Mouse (Mus musculus) v-Abl transformed pro-B cells (cell line): ENCODE data around the gene Tenm4.

Source experiments
- in situ Hi-C, 2 experiments: fragments of 400-800 bp; cut with MboI; formaldehyde crosslinking; loops; one replicate each; pipeline ENCODE4 v1.15.1; 2025; ENCODE audit not compliant: unreplicated experiment in 2 of 2

Tenm4 gene

DNA sequence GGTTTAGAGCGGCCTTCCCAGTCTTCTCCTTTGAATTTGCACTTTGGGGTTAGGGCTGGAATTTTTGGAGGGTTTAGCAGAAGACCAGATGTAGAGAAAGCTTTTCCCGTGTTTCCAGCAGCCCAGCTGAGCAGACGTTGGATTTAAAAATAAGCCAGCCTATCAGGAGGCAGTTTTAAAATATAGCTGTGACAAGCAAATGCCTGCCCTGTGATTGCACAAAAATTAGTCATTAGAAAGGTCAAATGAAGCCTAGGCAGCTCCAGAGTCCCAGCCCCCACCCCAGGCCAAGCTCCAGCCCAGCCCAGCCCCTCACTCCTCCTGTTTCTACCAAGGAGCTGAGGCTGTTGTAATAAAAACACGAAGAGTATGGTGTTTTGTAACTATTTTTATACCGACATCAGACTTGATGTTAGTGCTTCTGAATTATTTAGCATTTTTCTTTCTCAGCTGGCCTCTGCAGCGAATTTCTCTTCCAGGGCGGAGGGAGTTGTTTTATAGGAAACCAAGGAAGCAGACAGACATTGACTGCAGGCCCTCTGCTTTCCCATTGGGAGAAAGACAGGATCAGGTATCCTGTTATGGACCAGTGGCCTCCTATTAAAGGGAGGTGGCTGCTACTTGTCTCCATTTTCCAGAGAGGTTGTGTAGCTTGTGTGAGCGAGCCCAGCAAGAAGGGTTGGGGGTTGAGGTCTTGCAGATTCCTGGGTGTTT lies 59.1 kb downstream of the Tenm4 start:
- in situ Hi-C loops = no loop called here

DNA sequence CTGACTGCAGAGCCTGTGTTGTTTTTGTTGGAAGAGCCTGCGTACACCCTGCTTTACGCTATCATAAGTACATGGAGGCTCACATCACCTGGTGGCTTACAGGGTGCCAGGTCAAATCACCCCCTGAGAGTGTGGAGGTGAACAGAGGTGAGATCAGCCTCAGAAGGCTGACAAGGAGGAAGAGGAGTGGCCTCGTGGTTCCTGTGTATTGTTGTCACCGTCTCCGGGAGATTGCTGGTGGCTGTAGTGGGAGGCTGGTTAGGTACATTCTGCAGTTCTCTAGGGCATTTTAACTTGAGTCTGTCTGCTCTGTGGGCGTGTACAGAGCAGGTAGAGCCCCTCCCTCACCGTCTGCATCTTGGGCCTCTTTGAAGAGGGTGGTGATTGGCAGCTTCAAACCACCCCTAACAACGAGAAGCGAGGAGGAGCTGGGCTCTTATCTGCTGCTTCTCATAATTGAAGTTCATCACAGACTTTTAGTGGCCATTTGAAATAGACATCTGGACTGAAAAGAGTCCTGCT lies 59.7 kb downstream of the Tenm4 start:
- in situ Hi-C loops = no loop called here

DNA sequence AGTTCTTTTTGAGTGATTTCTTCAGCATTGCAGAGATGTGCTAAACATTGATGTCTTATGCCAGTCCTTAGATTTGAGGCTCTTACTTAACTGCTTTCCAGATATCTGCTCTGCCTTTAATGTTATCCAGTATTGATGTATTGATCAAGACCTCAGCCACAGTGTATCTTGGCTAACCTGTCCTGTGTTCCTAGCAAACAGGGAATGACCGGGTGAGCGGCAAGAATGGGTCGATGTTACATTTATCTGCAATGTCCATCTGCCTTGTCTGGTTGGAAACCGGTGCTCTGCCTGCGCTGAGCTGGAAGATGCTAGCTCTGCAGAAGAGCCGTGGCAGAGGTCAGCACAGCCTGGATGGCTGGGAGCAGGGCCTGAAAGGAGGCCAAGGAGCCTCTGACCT lies 64.8 kb downstream of the Tenm4 start:
- in situ Hi-C loops = no loop called here

- in situ Hi-C loops = no loop called here
Observed at GRCm38 (mm10) chr7:96240661-96241060, 69.6 kb downstream of the Tenm4 start.

DNA sequence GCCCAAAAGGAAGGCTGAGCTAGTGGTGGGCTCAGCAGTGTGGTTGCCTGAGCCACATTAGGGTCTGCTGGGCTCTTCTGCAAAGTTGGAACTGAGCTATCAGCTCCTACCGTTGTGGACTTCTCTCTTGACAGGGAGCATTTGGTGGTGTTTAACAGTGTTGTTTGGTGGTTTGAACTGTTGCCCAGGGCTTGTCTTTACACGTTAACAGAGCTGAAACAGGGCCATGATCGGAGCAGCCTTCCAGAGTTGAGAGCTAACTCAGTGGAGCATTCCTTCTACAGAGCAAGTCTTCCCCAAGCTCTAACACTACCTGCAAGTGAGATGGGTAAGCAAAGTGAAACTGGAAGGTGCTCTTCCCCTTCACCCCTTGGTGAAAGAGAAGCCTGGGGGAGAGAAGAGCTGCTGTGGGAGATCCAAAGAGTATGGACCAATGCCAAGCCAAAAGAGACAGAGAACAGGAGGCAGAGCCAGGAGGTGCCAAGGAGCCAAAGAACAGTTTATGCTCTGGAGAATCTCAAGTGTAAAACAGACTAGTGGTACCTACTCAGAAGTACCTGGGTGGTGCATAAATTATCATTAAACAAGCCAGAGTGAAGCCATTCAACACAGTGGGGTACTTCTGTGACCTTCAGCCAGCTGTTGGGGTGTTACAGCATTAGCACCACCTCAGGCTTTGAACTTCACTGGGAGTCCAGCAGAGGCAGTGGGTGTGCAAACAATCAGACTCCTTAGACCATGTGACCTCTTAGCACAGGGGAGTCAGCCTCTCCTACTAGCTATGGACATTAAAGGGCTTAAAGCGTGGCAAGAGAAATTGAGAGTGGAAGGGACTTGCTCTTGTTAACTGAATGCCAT lies 71.5 kb downstream of the Tenm4 start:
- in situ Hi-C loops = no loop called here

DNA sequence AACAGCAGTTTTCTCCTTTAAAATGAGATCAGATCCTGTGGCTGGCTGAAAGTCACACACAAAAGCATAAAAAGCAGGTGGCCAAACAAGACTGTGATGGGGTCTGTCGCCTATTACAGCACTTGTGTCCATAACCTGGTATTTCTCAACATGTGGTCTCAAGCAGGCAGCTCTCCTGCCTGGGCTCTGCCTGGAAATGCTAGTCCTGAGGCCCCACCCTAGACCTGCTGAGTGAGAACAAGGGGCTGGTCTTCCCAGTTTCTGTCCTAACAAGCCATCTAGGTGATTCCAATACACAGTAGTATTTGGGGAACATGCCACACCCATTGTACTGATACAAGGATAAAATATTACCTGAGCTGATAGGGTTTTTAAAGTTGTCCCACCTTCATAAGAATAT lies 73.8 kb downstream of the Tenm4 start:
- in situ Hi-C loops = no loop called here

DNA sequence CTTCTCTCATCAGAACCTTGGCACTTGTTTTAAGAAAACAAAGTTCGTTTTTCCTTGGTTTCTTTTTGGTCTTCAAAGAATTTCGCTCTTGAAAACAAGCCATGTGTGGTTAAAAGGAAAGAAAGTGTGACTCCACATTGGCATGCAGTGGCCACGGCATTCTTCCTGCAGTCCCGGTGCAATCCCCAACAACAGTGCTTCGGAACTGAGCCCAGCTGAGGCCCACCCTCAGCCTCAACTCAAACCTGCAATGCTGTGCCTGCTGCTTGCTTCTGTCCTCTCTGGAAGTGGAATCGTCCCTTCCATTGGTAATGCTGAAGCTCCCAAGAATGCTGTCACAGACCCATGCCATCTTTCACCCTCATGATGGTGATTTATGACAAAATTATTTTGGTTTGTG lies 88.6 kb downstream of the Tenm4 start:
- in situ Hi-C loops = no loop called here

DNA sequence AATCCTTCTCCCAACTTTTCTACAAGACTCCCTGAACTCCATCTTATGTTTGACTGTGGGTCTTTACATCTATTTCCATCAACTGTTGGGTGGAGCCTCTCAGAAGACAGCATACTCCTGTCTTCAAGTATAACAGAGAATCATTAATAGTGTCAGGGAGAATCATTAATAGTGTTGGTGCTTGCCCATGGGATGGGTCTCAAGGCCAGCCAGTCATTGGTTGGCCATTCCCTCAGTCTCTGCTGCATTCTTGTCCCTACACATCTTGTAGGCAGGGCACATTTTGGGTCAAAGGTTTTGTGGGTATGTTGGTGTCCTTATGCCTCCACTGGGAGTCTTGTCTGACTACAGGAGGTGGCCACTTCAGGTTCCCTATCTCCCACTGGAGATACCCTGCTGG lies 91.1 kb downstream of the Tenm4 start:
- in situ Hi-C loops = no loop called here

DNA sequence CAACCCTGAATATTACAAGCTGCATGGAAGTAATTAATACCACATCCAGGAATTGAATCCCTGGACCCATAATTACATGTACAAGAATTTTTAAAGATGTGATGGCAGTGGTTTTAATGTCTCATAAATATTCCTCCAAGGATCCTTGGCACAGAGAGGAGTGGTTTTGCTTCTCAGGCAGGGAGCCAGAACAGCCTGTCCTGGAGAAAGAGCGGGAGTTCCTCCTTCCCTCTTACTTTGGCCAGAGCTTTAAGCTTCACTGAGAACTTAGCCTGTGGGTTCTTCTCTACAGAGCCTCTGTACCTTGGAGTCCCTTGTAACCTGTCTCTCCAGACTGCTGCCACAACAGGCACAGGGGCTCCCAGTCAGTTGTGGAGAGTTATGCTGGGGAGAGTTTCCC lies 94.9 kb downstream of the Tenm4 start:
- in situ Hi-C loops = no loop called here

- in situ Hi-C loops = no loop called here
Observed at GRCm38 (mm10) chr7:96267266-96267665, 96.2 kb downstream of the Tenm4 start.

DNA sequence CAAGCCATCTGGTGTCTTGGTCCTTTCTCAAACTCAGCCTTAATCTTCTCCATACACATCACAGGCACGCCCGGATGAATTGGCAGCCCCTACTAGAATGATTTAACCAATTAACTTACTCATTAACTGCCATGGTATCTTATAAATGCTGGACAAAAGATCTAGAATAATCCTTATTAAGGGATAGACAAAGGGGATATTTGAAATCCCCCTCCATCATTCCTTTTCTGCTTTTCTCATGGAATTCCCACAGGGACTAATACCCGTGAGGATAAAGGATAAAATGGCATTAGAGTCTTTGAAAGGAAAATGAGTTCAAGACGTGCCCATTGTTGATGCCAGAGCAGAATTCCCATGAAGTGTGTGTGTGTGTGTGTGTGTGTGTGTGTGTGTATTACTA lies 99.6 kb downstream of the Tenm4 start:
- in situ Hi-C loops = no loop called here

DNA sequence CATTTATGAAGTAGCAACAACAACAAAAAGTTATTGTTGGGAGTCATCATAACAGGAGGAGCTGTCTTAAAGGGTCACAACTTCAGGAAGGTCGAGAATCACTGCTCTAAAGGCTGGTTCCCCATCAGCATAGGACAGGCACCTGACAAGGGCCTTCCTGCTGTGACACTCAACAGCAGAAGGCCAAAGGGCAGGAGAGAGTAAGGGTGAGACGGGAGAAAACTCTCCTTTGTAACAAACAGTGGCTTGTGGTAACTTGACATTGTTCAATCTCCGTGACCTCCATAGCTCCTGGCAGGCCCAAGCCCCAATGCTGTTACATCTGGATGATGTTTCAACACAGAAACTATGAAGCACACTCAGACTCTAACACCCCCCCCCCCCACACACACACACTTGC lies 101.0 kb downstream of the Tenm4 start:
- in situ Hi-C loops = no loop called here

GRCm38 (mm10) chr7:96274486-96274885 lies 103.4 kb downstream of the Tenm4 start:
- in situ Hi-C loops = no loop called here

GRCm38 (mm10) chr7:96277550-96277949 lies 106.5 kb downstream of the Tenm4 start:
- in situ Hi-C loops = no loop called here

GRCm38 (mm10) chr7:96278378-96278777 lies 107.3 kb downstream of the Tenm4 start:
- in situ Hi-C loops = no loop called here

GRCm38 (mm10) chr7:96280795-96281194 lies 109.7 kb downstream of the Tenm4 start:
- in situ Hi-C loops = no loop called here

DNA sequence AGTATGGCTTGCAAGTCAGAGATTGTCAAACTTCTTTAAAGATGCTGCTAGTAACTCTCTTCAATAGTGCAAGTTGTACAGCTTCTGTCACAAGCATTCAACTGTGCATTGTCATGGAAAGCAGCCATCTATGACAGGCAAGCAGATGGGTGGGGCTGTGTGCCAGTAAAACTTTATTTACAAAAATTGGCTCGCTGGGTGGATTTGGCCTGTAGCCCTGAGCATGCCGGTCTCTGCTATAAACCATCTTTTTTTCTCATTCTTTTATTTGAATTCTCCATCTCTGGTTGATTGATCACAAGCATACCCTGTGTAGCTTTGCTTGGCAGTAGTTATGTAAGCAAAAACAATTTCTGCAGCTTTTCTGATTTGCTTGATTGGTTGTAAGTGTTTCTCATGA lies 119.5 kb downstream of the Tenm4 start:
- in situ Hi-C loops = loop anchor here in 1 of 2 experiments (5.0 kb wide), 1 partner anchor 57 kb away; no protein-coding TSS in a partner anchor

GRCm38 (mm10) chr7:96295959-96296358 lies 124.9 kb downstream of the Tenm4 start:
- in situ Hi-C loops = no loop called here

DNA sequence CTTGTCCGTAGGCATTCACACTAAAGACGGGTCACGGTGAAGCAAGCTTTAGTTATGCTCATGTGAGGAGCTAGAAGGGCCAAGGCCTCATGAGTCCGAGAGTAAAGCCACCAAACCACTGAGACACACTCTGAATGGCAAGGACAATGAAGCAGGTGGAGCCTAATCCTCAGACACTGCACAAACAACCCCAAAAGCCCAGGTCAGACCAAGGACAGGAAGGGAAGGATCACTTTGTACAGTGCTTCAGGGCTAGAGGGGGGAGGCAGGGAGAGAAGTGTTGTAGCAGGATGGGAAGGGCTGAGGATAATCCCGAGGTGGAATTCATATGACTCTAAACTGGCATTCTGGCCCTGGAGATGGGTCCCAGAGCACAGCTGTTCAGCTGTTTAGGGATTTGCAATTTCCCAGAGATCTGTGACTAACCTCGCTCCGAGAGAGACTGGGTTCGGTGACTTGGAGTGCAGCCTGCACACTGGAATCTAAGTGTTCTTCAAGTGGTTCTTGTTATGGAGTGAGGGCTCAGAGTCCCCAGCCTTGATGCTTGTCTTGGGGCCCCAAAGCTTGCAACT lies 129.9 kb downstream of the Tenm4 start:
- in situ Hi-C loops = no loop called here

GRCm38 (mm10) chr7:96301813-96302212 lies 130.8 kb downstream of the Tenm4 start:
- in situ Hi-C loops = no loop called here

DNA sequence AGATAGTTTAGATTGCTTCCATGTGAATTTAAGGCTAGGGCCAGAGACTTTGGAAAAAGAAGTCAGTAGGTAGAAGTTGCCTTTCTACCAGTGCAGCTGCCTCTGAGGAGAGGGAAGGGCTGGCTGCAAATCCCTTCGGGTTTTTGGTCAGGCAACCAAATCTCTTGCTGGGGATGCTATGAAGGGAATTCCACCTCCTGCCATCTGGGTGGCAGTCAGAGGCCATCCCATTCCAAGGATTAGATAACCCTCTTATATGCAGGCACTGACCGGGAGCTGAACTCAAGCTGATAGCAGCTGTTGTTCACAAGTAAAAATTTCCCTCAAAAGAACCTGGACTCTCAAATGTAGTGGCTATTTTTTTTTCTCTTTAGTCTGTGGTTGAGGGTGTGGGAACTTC lies 132.9 kb downstream of the Tenm4 start:
- in situ Hi-C loops = no loop called here
